Mouse (Mus musculus) Patski (cell line): ENCODE data around the gene Park7. TPM values are rescaled to one million over a fixed set of nuclear protein-coding genes. Genes with fewer than 3 reads are reported as not detected.

Experiments used
- ATAC-seq: fragments of 100-300 bp; one replicate; pipeline ENCODE4 v1.8.0; 2021
- CTCF ChIA-PET: fragments of 350-600 bp; sonication (Branson Sonifier 250); formaldehyde crosslinking; loops from one replicate; lab custom pipeline; 2022; ENCODE audit warnings: inconsistent platforms; lab: Charles Lee
- POLR2A ChIA-PET: fragments of 350-600 bp; sonication (Branson Sonifier 250); formaldehyde crosslinking; loops from one replicate; lab custom pipeline; 2022; ENCODE audit warnings: antibody characterized with exemption, inconsistent platforms; lab: Charles Lee
- DNase-seq: peaks from one replicate; pipeline ENCODE4 v3.0.0-alpha.2; 2011; ENCODE audit warnings: low read depth, low spot score
- H3K27me3 ChIP-seq: fragments of 371-371 bp; one replicate; pipeline ENCODE4 v1.5.1; 2021
- CTCF ChIP-seq: fragments of 100-300 bp; IDR thresholded peaks from one replicate; pipeline ENCODE4 v1.5.1; 2021
- in situ Hi-C: fragments of 300-500 bp; cut with MboI; formaldehyde crosslinking; loops from 3 replicates; pipeline ENCODE4 v1.11.1; 2018; ENCODE audit warnings: low pct_unique_long_range_greater_than_20kb, mixed read lengths
- polyA plus RNA-seq: library from polyadenylated mRNA; unstranded; gene quantifications from one replicate; pipeline ENCODE4 v1.2.3, GENCODE M21; 2021

Gene Park7
- polyA plus RNA-seq, 1 experiment from 2014 or later, result 219 TPM

DNA sequence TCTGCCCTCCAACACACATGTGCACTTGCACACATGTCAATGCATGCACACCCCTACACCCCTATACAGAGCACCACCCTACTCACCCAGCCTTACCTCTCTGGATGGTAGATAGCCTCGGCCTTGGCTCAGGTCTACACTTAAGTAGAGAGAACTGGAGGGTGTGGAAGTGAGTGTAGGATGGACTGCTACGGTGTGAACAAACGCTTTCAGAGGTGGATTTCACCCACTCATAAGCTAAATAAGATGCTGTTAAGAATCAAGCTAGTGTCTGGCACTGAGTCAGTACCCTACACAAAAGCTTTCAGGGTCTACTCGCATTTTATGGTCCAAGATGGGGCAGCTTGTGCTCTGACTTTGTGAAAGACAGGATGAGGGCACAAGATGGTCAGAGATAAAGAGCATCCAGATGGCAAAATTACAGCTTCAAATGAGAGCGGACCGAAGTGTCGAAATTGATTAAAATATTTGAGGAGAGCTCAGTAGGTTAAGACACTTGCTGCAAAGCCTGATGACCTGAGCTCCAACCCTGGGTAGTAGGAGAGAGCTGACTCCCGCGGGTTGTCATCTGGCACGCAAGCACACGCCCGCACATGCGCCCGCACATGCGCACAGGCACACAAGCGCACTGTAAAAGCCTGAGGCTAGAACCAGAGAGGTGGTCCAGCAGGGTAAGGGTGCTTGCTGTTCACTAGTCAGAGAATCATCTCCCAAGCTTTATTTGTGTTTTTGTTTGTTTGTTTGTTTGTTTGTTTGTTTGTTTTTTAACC lies 23.2 kb upstream of the Park7 start:
- no peak for ATAC-seq
- no peak for TF ChIP-seq CTCF
- no peaks in the 10 kb centered on the region for H3K27me3 ChIP-seq
- no peak for DNase-seq
- CTCF ChIA-PET, result interaction anchor here (1.0 to 1.6 kb wide), 2 partner anchors 10 to 19 kb away, joined by 3 to 6 read pairs; no protein-coding TSS in a partner anchor
- POLR2A ChIA-PET, result no interaction called here
- in situ Hi-C loops, result no loop called here

DNA sequence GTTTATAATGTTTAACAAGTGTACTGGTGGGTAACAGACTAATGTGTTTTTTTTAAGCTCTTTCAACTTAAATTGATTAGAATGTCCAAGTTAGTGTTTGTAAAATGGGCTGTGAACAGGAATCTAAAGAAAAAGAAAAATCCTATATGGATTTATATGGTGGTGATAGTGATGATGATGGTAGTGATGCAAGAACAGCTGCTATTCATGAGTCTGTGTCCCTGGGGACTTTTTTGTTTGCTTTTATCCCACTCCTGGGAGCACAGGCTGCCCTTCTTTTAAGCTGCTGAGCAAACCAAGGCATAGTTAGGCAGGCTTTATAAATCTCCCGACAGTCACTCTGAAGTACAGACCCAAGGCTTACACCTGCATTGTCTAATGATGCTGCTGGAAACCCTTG lies 19.3 kb upstream of the Park7 start:
- in situ Hi-C loops, result loop anchor here (5.0 kb wide), 1 partner anchor 34 kb away; no protein-coding TSS in a partner anchor
- POLR2A ChIA-PET, result no interaction called here
- CTCF ChIA-PET, result no interaction called here

DNA sequence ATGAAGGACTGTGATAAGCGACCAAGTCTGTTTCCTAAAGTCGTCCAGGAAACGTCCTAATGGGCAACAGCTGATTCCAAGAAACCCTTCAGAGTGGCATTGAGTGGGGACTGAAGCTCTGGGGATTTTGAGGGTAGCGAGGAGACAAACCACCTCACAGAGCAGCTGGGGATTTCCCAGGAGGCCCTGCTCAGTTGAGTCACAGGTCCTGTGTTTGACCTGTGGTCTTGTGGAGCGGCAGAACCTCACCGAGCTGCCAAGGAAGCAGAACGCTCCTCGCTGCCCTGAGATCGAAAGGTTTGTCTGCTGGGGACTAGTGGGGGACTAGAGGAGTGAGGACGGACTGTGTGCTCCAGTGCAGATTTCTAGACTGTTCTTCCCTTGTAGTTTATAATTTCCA lies 13.6 kb upstream of the Park7 start:
- in situ Hi-C loops, result no loop called here
- CTCF ChIA-PET, result interaction anchor here (1.0 to 1.5 kb wide), 2 partner anchors 14 to 27 kb away, joined by 3 to 4 read pairs; partner anchors contain the start of genes Park7 and Tnfrsf9

More for the DNA sequence above, 19.3 kb upstream of the Park7 start:
- ATAC-seq, result no peak
- DNase-seq, result no peak
- TF ChIP-seq CTCF, result no peak
- H3K27me3 ChIP-seq, result no peaks in the 10 kb centered on the region

DNA sequence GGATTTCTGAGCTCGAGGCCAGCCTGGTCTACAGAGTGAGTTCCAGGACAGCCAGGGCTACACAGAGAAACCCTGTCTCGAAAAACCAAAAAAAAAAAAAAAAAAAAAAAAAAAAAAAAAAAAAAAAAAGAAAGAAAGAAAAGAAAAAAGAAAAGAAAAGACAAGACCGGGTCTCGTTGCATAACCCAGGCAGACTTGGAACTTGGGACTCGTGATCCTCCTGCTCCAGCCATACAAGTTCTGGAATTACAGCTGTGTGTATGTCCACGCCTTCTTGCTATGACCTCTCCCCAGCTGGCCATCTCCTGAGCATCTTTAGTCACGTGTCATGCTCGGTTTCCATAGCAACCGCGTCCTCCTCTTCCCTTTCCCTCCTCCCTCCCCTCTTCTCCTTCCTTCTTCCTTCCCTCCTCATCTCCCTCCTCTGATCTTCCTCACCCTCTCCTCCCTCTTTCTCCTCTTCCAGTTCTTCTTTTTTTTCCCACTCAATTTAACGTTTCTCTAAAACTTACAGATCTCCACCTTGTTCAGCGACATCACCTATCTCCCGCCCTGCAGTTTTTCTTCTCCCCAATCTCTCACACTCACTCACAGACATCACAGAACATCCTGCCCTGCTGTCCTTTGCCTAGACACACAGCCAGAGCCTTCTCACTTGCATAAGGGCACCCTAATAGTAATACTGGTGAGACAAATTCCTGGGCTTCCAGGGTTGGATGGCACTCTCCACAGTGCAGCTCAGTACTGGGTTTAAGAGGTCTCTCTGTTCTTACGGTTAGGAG lies 12.9 kb upstream of the Park7 start:
- in situ Hi-C loops, result no loop called here
- ChIA-PET POLR2A (no interaction called here), CTCF (interaction anchor here (1.0 to 1.5 kb wide), 2 partner anchors 13 to 28 kb away, joined by 3 to 4 read pairs; partner anchors contain the start of genes Park7 and Tnfrsf9)
- no peak for TF ChIP-seq CTCF
- DNase-seq (no peak), ATAC-seq (no peak)
- H3K27me3 ChIP-seq, result no peaks in the 10 kb centered on the region

More for the DNA sequence above, 13.6 kb upstream of the Park7 start:
- no peak for TF ChIP-seq CTCF
- POLR2A ChIA-PET, result no interaction called here
- ATAC-seq, result peak; percentile 51
- DNase-seq, result no peak
- H3K27me3 ChIP-seq, result no peaks in the 10 kb centered on the region

DNA sequence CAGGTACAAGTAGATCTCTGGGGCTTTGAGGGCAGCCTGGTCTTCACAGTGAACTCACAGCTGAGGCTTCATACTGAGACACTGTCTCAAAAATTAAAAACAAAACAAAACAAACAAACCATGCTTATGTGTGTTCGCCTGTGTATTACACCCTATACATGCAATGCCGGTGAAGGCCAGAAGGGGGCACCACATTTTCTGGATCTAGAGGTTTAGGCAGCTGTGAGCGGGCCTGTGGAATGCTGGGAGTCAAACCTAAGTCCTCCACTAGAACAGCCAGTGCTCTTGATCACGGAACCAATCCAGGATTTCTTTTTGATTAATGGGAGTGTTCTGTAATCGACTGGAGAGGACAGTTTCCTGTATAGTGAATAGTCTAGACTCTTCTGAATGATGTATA lies 11.7 kb upstream of the Park7 start:
- POLR2A ChIA-PET, result no interaction called here
- H3K27me3 ChIP-seq, result no peaks in the 10 kb centered on the region
- CTCF ChIA-PET, result no interaction called here
- DNase-seq (no peak), ATAC-seq (no peak)
- in situ Hi-C loops, result no loop called here
- TF ChIP-seq CTCF, result no peak

DNA sequence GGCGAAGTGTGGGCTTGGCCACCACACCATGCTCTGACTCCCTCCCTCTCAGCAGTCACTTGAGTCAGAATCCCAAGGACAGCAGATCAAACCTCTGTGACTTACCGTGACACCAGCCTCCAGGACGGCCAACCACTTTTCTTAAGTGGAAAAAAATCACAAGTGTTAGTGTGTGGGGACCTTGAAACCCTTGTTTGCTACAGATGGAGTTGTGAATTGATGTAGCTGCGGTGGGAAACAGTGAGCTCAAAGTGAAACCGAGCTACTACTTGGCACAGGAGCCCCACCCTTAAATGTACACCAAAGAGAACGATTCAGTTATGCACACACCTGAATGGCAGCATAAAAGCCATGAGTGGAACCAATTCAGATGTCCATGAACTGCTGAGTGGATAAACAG lies 10.7 kb upstream of the Park7 start:
- CTCF ChIA-PET, result no interaction called here
- no peaks in the 10 kb centered on the region for H3K27me3 ChIP-seq
- no peak for TF ChIP-seq CTCF
- ATAC-seq (no peak), DNase-seq (no peak)
- POLR2A ChIA-PET, result no interaction called here
- in situ Hi-C loops, result no loop called here

DNA sequence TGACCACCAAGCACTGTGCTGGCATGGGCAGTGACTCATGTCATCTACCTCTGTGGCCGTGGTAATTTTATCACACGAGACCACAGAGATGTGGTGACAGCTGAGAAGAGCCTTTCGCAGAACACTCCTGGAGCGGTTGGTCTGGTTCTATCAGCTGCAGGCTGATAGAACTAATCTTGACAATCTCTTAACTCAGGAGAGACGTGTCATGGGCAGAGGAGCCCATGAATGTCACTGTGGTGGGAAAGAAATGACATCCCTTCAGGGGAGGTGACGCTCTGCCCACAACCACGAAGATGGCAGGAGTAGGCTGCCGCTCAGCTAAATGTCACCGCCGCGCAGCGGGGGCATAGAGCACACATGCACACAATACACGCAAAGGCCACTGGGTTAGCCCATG lies 10.1 kb upstream of the Park7 start:
- POLR2A ChIA-PET, result no interaction called here
- ATAC-seq, result no peak
- H3K27me3 ChIP-seq, result no peaks in the 10 kb centered on the region
- in situ Hi-C loops, result no loop called here
- TF ChIP-seq CTCF, result no peak
- CTCF ChIA-PET, result no interaction called here
- DNase-seq, result no peak

DNA sequence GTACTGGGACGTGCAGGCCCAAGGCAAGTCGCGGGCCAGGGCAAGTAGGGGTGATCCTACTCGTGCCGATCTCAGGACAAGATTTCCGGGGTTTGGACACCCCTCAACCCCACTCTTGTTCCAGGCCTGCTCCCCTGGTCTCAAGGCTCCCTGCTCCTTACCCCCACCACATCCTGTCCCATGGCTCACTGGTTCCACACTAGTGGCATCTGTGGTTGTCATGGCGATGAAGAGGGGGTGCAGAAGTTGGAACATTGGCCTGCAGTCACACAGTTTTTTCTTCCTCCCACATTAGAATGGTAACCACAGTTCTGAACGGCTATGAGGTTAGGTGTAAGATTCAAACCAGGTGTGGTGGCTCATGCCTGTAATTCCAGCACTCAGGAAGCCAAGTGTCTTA lies 7.0 kb upstream of the Park7 start:
- no peaks in the 10 kb centered on the region for H3K27me3 ChIP-seq
- in situ Hi-C loops, result no loop called here
- CTCF ChIA-PET, result no interaction called here
- TF ChIP-seq CTCF, result no peak
- POLR2A ChIA-PET, result no interaction called here
- no peak for ATAC-seq
- DNase-seq, result no peak

DNA sequence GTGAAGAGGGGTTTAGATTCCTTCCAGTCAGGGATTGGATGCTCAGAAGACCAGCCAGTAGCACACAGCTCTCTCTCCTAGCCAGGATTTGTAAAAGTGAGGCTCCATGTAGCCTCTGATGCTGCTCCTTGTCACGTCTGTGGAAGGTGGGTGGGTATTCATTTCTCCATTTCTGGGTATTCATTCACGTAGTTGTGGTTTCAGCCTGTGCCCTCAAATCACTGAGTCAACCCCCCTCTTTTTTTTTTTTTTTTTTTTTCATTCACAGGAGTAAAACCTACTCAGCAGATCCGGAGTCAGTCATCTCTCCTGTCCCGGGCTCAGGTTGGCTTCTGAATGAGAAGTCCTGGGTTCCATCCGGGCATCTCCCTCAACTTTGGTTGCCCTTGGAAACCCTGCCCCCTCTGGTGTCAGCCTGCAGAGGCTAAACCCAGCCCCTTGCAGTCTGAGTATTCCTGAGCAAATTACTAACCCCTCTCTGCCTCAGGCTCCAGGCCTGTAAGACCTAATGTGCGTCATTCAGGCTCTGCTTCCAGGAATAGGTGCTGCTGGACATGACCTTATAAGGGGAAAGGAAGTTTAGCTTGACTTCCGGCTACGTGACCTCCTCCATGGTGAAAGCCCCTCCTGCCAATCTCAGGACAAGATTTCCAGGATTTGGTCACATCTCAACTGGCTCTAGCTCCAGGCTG lies 3.2 kb upstream of the Park7 start:
- H3K27me3 ChIP-seq, result no peaks in the 10 kb centered on the region
- DNase-seq, result no peak
- ChIA-PET CTCF (no interaction called here), POLR2A (no interaction called here)
- TF ChIP-seq CTCF, result no peak
- in situ Hi-C loops, result no loop called here
- ATAC-seq, result no peak

DNA sequence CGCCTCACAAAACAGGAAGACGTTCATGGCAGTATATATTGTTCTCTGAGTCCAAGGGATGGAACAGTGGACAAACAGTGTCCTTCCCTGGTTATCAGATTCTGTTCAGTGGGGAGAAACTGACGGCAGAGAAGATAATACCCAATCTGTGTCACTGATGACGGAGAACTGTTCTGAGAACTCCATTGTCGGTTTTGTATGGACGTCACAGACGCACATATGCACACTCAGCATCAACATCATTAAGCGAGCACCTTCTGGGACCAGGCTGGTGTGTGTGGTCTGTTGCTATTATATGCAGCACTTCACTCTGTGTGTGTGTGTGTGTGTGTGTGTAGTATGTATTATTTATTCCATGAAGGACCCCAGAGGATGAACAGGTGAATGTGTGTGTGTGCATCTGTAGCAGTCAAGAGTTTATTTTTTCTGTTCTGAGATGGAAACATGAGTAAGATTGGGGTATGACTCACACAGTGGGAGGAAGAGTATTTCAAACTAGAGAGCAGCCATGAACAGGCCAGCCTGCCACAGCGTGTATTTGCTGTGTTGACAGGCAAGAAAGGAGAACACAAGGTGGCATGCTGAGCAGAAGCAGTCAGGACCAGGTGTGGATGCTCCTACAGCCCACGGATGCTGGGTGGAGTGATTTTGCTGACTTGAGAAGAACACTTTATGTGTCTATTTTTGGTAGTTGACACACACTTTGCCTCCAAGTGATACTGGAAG lies 1.1 kb upstream of the Park7 start:
- ATAC-seq (no peak), DNase-seq (no peak)
- CTCF ChIA-PET, result no interaction called here
- H3K27me3 ChIP-seq, result no peaks in the 10 kb centered on the region
- in situ Hi-C loops, result no loop called here
- POLR2A ChIA-PET, result no interaction called here
- TF ChIP-seq CTCF, result no peak
